Mouse (Mus musculus) forebrain, embryonic 13.5 days (tissue): ENCODE measurements around the gene 1700023F06Rik. TPM values are rescaled to one million over a fixed set of nuclear protein-coding genes. Genes with fewer than 3 reads are reported as not detected.

Source experiments
- ATAC-seq: fragments of 200-750 bp; cut with Nextera tagmentation; 2 replicates; pipeline ENCODE4 v1.8.0; 2017
- H3K27ac ChIP-seq: fragments of 300-500 bp; sonication (generic); 2 replicates; pipeline ENCODE4 v1.5.1; 2015; ENCODE audit warnings: inconsistent platforms, mild to moderate bottlenecking, moderate library complexity
- H3K27me3 ChIP-seq: fragments of 300-500 bp; sonication (generic); 2 replicates; pipeline ENCODE4 v1.6.1; 2015; ENCODE audit warnings: mild to moderate bottlenecking, inconsistent platforms
- H3K36me3 ChIP-seq: fragments of 300-500 bp; sonication (generic); 2 replicates; pipeline ENCODE4 v1.6.1; 2015; ENCODE audit warnings: mild to moderate bottlenecking, inconsistent platforms; ENCODE audit not compliant: poor library complexity, severe bottlenecking
- H3K4me1 ChIP-seq: fragments of 300-500 bp; sonication (generic); 2 replicates; pipeline ENCODE4 v1.6.1; 2015; ENCODE audit warnings: inconsistent platforms
- H3K4me2 ChIP-seq: fragments of 300-500 bp; sonication (generic); 2 replicates; pipeline ENCODE4 v1.6.1; 2015; ENCODE audit warnings: inconsistent platforms, mild to moderate bottlenecking, moderate library complexity
- H3K4me3 ChIP-seq: fragments of 300-500 bp; sonication (generic); 2 replicates; pipeline ENCODE4 v1.5.1; 2015; ENCODE audit warnings: mild to moderate bottlenecking, inconsistent platforms
- H3K9ac ChIP-seq: fragments of 300-500 bp; sonication (generic); 2 replicates; pipeline ENCODE4 v1.6.1; 2015; ENCODE audit warnings: mild to moderate bottlenecking, inconsistent platforms
- H3K9me3 ChIP-seq: fragments of 300-500 bp; sonication (generic); replicated peaks from 2 replicates; pipeline ENCODE4 v1.6.1; 2016; ENCODE audit warnings: inconsistent platforms
- WGBS: fragments of 180-500 bp; shearing (Covaris S2); methylation state at CpG from one replicate; pipeline ENCODE4 v1.1.7; 2015; 5-methylcytosine and 5-hydroxymethylcytosine counted together
- polyA plus RNA-seq: library from polyadenylated mRNA; unstranded; fragments of >200 nt; fragmentation: Nextera tagmentation; extraction: Ambion mirVana; gene quantifications from 2 replicates; pipeline ENCODE4 v1.2.1, GENCODE M21; 2015

Gene 1700023F06Rik
- polyA plus RNA-seq, 1 experiment from 2014 or later, result 0.54 TPM

- H3K4me2 ChIP-seq, result peak overlapping the region; percentile 91
- H3K9me3 ChIP-seq, result no peaks in the 10 kb centered on the region
- no peak overlapping the region for H3K27ac ChIP-seq
- H3K36me3 ChIP-seq, result no peaks in the 10 kb centered on the region
- WGBS, result 6% methylated on average over 16 of the region's 16 CpGs
- ATAC-seq, result no peak
- H3K27me3 ChIP-seq, result peaks cover 77% of the 10 kb centered on the region
- peaks cover 32% of the 10 kb centered on the region for H3K4me1 ChIP-seq
- no peak overlapping the region for H3K9ac ChIP-seq
- peak overlapping the region; percentile 48 for H3K4me3 ChIP-seq
These were observed 10.0 kb downstream of the 1700023F06Rik start for GRCm38 (mm10) chr11:103198339-103198738.

GRCm38 (mm10) chr11:103197340-103197739 lies 11.0 kb downstream of the 1700023F06Rik start:
- peaks cover 42% of the 10 kb centered on the region for H3K4me1 ChIP-seq
- no peak overlapping the region for H3K9ac ChIP-seq
- no peak overlapping the region for H3K4me2 ChIP-seq
- ATAC-seq, result no peak
- no peaks in the 10 kb centered on the region for H3K9me3 ChIP-seq
- H3K27ac ChIP-seq, result no peak overlapping the region
- WGBS, result 86% methylated on average over 4 of the region's 4 CpGs
- H3K27me3 ChIP-seq, result peaks cover 87% of the 10 kb centered on the region
- H3K36me3 ChIP-seq, result no peaks in the 10 kb centered on the region
- no peak overlapping the region for H3K4me3 ChIP-seq

GRCm38 (mm10) chr11:103195656-103196055 lies 12.7 kb downstream of the 1700023F06Rik start:
- no peak for ATAC-seq
- no peak overlapping the region for H3K4me3 ChIP-seq
- H3K4me1 ChIP-seq, result peaks cover 31% of the 10 kb centered on the region
- H3K4me2 ChIP-seq, result no peak overlapping the region
- WGBS, result 85% methylated on average over 5 of the region's 5 CpGs
- H3K27me3 ChIP-seq, result peaks cover 100% of the 10 kb centered on the region
- no peak overlapping the region for H3K27ac ChIP-seq
- H3K9me3 ChIP-seq, result no peaks in the 10 kb centered on the region
- H3K36me3 ChIP-seq, result no peaks in the 10 kb centered on the region
- H3K9ac ChIP-seq, result no peak overlapping the region

GRCm38 (mm10) chr11:103195236-103195635 lies 13.1 kb downstream of the 1700023F06Rik start:
- Histone ChIP-seq H3K4me1 (peaks cover 31% of the 10 kb centered on the region), H3K27me3 (peaks cover 100% of the 10 kb centered on the region), H3K36me3 (no peaks in the 10 kb centered on the region), H3K4me2 (no peak overlapping the region), H3K9me3 (no peaks in the 10 kb centered on the region), H3K9ac (no peak overlapping the region), H3K4me3 (no peak overlapping the region), H3K27ac (no peak overlapping the region)
- 90% methylated on average over 18 of the region's 18 CpGs for WGBS
- no peak for ATAC-seq

GRCm38 (mm10) chr11:103193825-103194168 lies 14.6 kb downstream of the 1700023F06Rik start:
- Histone ChIP-seq H3K9me3 (no peaks in the 10 kb centered on the region), H3K27me3 (peaks cover 97% of the 10 kb centered on the region), H3K9ac (no peak overlapping the region), H3K36me3 (no peaks in the 10 kb centered on the region), H3K4me1 (peaks cover 19% of the 10 kb centered on the region), H3K4me3 (no peak overlapping the region), H3K27ac (no peak overlapping the region), H3K4me2 (no peak overlapping the region)
- ATAC-seq, result no peak
- WGBS, result 29% methylated on average over 9 of the region's 9 CpGs

- peaks cover 13% of the 10 kb centered on the region for H3K4me1 ChIP-seq
- 2% methylated on average over 42 of the region's 44 CpGs for WGBS
- peak; percentile 53; the same call in 1 of the 2 replicates for ATAC-seq
- H3K27me3 ChIP-seq, result peaks cover 90% of the 10 kb centered on the region
- H3K4me3 ChIP-seq, result peak overlapping the region; percentile 33
- peak overlapping the region; percentile 60 for H3K4me2 ChIP-seq
- H3K9ac ChIP-seq, result peak overlapping the region; percentile 57
- no peak overlapping the region for H3K27ac ChIP-seq
- no peaks in the 10 kb centered on the region for H3K36me3 ChIP-seq
- no peaks in the 10 kb centered on the region for H3K9me3 ChIP-seq
These were observed 15.2 kb downstream of the 1700023F06Rik start for GRCm38 (mm10) chr11:103192956-103193824.

GRCm38 (mm10) chr11:103192230-103192955 lies 16.0 kb downstream of the 1700023F06Rik start:
- Histone ChIP-seq H3K4me1 (peaks cover 13% of the 10 kb centered on the region), H3K27me3 (peaks cover 83% of the 10 kb centered on the region), H3K27ac (no peak overlapping the region), H3K9me3 (no peaks in the 10 kb centered on the region), H3K4me2 (peak overlapping the region; percentile 60), H3K4me3 (peak overlapping the region; percentile 33), H3K36me3 (no peaks in the 10 kb centered on the region), H3K9ac (peak overlapping the region; percentile 57)
- 14% methylated on average over 28 of the region's 28 CpGs for WGBS
- ATAC-seq, result no peak

- no peaks in the 10 kb centered on the region for H3K9me3 ChIP-seq
- WGBS, result 39% methylated on average over 2 of the region's 2 CpGs
These were observed 23.5 kb downstream of the 1700023F06Rik start for GRCm38 (mm10) chr11:103184891-103185290.

GRCm38 (mm10) chr11:103181911-103182310 lies 26.4 kb downstream of the 1700023F06Rik start:
- Histone ChIP-seq H3K4me3 (no peak overlapping the region), H3K4me2 (no peak overlapping the region), H3K36me3 (no peaks in the 10 kb centered on the region), H3K4me1 (no peaks in the 10 kb centered on the region), H3K27me3 (peaks cover 10% of the 10 kb centered on the region), H3K9me3 (no peaks in the 10 kb centered on the region), H3K27ac (no peak overlapping the region), H3K9ac (no peak overlapping the region)
- 70% methylated on average over 3 of the region's 3 CpGs for WGBS
- no peak for ATAC-seq

More at GRCm38 (mm10) chr11:103184891-103185290, 23.5 kb downstream of the 1700023F06Rik start:
- Histone ChIP-seq H3K27ac (no peak overlapping the region), H3K27me3 (peaks cover 15% of the 10 kb centered on the region), H3K4me2 (no peak overlapping the region), H3K4me3 (no peak overlapping the region), H3K36me3 (no peaks in the 10 kb centered on the region), H3K4me1 (no peaks in the 10 kb centered on the region), H3K9ac (no peak overlapping the region)
- no peak for ATAC-seq

GRCm38 (mm10) chr11:103181349-103181748 lies 27.0 kb downstream of the 1700023F06Rik start:
- Histone ChIP-seq H3K27me3 (peaks cover 9% of the 10 kb centered on the region), H3K9ac (no peak overlapping the region), H3K9me3 (no peaks in the 10 kb centered on the region), H3K4me1 (no peaks in the 10 kb centered on the region), H3K4me2 (no peak overlapping the region), H3K4me3 (no peak overlapping the region), H3K36me3 (no peaks in the 10 kb centered on the region), H3K27ac (no peak overlapping the region)
- no peak for ATAC-seq
- 86% methylated on average over 9 of the region's 9 CpGs for WGBS

- H3K9ac ChIP-seq, result no peak overlapping the region
- no peak overlapping the region for H3K27ac ChIP-seq
- peaks cover 6% of the 10 kb centered on the region for H3K27me3 ChIP-seq
- no peak overlapping the region for H3K4me3 ChIP-seq
- H3K4me1 ChIP-seq, result no peaks in the 10 kb centered on the region
- H3K9me3 ChIP-seq, result no peaks in the 10 kb centered on the region
- no peak for ATAC-seq
- H3K4me2 ChIP-seq, result no peak overlapping the region
- 71% methylated on average over 1 of the region's 1 CpGs for WGBS
- H3K36me3 ChIP-seq, result no peaks in the 10 kb centered on the region
These were observed 27.9 kb downstream of the 1700023F06Rik start for GRCm38 (mm10) chr11:103180426-103180825.

- no peak overlapping the region for H3K9ac ChIP-seq
- H3K9me3 ChIP-seq, result no peaks in the 10 kb centered on the region
- H3K27ac ChIP-seq, result no peak overlapping the region
- peaks cover 9% of the 10 kb centered on the region for H3K27me3 ChIP-seq
- no peak overlapping the region for H3K4me3 ChIP-seq
- ATAC-seq, result no peak
- WGBS, result 88% methylated on average over 8 of the region's 8 CpGs
- H3K4me1 ChIP-seq, result no peaks in the 10 kb centered on the region
- H3K4me2 ChIP-seq, result no peak overlapping the region
- no peaks in the 10 kb centered on the region for H3K36me3 ChIP-seq
These were observed 29.6 kb downstream of the 1700023F06Rik start for GRCm38 (mm10) chr11:103178748-103179147.
